Mouse (Mus musculus): ENCODE data around the gene Drd4.
A peak's percentile ranks its signal among the peaks of the same experiment; 100 is the strongest.
"Not testable (repeated sequence)": the region's sequence is repeated elsewhere in the genome, so short reads cannot be mapped to it uniquely, and the experiment has no call there.

The Drd4 gene

GRCm38 (mm10) chr7:141291921-141292582 lies at the start of gene Drd4:
TSS of gene Drd4 (plus strand) at chr7:141292006.
- peak; percentile 65 for DNase-seq (ENCODE audit: low spot score)

GRCm38 (mm10) chr7:141250486-141250885 lies 41.3 kb upstream of the Drd4 start:
- DNase-seq (ENCODE audit: low spot score) = not testable (repeated sequence)

DNA sequence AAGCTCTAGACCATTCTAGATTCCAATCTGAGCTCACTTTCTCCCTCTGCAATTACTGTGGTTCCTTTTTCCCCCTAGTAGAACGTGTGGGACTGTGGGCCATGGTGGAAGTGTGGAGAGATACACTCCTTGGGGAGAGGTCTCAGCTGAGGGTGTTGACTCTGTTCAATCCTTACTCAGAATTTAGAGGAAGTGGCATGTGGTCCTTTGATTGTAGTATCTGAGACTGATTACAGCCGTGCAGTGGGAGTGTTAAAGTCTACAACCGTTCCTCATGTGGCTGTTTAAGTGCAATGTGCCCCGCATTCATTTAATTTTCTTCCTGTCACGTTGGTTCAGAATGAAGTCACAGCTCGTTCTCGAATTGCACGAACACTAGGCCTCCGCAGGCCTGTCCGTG lies 35.6 kb upstream of the Drd4 start:
- no peak for DNase-seq (ENCODE audit: low spot score)

DNA sequence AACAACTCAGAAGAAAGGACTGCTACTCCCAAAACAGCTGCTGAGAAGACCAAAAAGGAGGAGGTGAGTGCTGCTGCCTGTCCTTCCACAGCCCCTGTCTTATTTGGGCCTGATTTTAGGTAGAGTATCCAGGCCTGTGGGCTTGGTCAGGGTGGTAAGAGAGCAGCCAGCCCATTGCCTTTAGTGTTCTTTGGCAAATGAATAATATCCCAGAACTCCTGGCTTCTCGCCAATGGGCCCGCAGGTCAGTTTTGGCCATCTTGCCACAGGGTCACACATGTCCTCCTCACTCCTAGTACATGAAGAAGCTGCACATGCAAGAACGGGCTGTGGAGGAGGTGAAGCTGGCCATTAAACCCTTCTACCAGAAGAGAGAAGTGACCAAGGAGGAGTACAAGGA lies 30.3 kb upstream of the Drd4 start:
- DNase-seq (ENCODE audit: low spot score) = no peak

DNA sequence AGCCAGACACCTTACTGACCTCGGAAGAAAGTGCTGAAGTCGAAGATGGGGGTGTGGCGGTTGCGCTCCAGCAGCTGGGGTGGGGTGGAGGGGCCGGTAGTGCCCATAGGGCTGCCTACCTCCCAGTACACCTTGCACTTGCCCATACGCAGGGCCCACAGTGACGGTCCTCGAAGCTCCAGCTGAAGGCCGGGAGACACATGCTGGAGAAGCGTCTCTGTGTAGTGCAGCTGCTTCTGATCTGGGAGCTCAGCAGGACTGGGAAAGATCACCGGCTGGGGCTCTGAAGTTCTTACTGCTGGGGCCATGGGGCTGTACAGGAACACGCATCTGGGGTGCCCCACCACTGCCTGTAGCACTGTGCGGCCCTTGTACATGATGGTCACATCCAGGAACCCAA lies 28.2 kb upstream of the Drd4 start:
- DNase-seq (ENCODE audit: low spot score) = no peak

GRCm38 (mm10) chr7:141264041-141264700 lies 27.6 kb upstream of the Drd4 start:
- DNase-seq (ENCODE audit: low spot score) = no peak

DNA sequence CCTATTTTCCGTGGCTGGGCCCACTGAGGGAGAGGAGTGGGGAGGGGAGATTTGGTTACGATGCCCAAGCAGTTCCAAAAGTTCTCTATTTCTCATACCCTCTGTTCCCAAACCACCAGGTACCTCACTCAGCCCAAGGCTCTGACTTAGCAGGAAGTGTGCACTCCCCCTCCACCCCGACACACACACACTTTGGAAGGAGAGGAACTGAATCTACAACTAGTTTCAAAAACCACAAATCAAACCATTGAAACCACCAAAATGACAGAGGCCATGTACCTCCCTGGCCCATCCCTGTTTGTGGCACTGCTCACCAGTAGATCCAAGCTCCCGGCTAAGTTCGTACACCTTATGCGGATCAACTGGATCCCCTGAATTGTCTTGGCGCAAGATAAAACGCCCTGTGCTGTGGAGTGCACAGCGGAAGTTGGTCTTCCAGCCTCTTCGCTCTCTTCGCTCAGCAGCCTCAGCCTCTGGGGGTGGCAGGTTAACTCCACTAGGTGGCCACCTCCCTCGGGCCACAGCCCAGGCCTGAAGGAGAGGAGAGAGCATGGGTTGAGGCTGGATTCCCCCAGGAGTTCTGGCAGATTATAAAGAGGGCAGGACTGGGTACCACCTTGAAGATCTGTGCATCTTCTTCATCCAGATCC lies 26.9 kb upstream of the Drd4 start:
- peak; percentile 50 for DNase-seq (ENCODE audit: low spot score)

GRCm38 (mm10) chr7:141265411-141265738 lies 26.4 kb upstream of the Drd4 start:
- no peak for DNase-seq (ENCODE audit: low spot score)

- peak; percentile 40 for DNase-seq (ENCODE audit: low spot score)
Observed at GRCm38 (mm10) chr7:141265739-141266561, 25.9 kb upstream of the Drd4 start, which contains the start of gene Irf7. TSS of gene Irf7 (minus strand) at chr7:141266481.

GRCm38 (mm10) chr7:141268466-141269272 lies 23.1 kb upstream of the Drd4 start:
- no peak for DNase-seq (ENCODE audit: low spot score)

DNA sequence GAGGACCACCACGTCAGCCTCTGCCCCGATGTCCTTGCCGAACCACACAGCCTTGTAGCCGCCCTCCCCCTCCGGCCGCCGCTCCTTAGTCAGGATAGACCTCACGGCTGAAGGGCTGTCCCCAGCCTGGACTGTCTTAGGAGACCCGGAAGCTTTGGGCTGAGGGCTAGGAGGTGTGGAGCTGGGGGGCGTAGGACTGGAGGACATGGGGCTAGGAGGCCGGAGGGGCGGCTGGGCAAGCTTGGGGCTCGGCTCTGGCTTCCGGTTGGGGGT lies 22.6 kb upstream of the Drd4 start:
- DNase-seq (ENCODE audit: low spot score) = no peak

- no peak for DNase-seq (ENCODE audit: low spot score)
Observed at GRCm38 (mm10) chr7:141270631-141271030, 21.2 kb upstream of the Drd4 start.

GRCm38 (mm10) chr7:141275356-141275755 lies 16.4 kb upstream of the Drd4 start:
- no peak for DNase-seq (ENCODE audit: low spot score)

DNA sequence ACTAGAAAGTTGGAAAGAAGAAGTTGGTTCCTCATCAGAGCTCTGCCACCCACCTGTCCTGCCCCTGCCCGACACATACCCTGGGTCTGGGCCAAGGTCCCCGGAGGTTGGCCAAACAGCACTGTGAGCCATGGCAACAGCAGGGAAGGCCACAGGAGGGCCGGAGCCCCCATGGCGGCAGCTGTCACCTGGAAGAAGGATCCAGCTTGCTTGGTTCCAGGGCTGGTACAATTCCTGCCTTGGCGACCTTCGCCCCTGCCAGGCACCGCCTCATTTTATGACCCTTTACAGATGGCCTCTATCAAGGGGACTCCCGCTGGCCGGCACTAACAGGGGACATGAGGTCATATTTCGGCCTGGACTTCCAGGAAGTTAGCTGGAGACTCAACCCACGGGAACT lies 15.3 kb upstream of the Drd4 start, which contains the start of gene Cdhr5:
Gene Cdhr5 (minus strand): TSS at position 241 of the 400 bp plus-strand sequence.
- DNase-seq (ENCODE audit: low spot score) = peak; percentile 24

- DNase-seq (ENCODE audit: low spot score) = no peak
Observed at GRCm38 (mm10) chr7:141277701-141278678, 13.8 kb upstream of the Drd4 start.

DNA sequence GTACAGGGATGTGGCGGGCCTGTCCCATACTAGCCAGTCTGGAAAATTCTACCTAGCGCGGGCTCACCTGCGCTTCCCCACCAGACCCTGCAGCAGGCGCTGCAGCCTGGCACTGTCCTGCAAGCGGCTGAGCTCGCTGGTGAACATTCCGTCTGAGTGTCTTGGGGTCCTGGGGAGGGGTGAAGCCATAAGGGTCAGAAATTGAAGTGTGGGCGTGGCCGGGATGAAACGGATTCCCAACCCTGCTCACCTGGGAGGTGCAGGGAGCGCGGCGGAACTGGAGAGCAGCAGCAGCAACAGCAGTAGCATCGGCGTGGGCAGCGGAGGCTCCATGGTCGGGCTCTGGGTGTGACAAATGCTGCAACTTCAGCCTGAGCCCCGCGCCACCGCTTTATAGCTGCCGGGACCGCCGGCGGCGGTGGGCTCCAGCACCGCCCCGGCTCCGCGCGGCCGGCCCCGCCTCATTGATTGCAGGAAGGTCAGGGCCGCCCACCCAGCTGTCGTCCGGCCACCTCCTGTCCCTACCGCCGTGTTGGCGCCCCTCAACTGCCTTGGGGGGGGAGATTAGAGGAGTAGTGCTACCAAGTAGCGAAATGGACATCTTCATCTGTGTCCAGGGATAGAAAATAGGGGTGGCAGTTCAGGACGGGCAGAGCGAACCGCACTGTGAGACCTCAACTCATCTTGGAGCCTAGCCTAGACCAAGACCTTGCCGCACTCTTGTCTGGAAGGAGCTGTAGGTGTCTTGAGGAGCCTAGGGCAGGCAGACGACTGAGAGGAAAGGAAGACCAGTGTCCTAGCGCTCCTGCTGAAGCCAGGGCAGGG lies 12.8 kb upstream of the Drd4 start, which contains the start of gene Sct:
Gene Sct (minus strand): TSS at position 368 of the 825 bp plus-strand sequence.
- peak; percentile 74 for DNase-seq (ENCODE audit: low spot score)

GRCm38 (mm10) chr7:141281442-141281841 lies 10.4 kb upstream of the Drd4 start:
- no peak for DNase-seq (ENCODE audit: low spot score)

GRCm38 (mm10) chr7:141282756-141283155 lies 9.1 kb upstream of the Drd4 start:
- no peak for DNase-seq (ENCODE audit: low spot score)

DNA sequence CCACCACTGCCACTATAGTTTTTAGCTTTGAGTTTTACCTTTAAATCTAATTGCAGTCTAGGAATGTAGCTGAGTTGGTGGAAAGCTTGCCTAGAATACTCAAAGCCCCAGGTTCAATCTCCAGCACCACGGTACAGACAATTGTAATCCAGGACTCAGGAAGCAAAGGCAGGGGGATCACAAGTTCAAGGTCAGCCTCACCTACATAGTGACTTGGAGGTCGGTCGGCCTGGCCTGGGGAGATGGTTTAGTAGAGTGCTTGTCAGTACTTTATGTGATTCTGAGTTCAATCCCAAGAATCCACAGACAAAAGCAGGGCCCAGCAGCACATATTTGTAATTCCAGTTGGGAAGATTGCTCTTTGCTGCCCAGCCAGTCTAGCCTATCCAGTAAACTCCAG lies 3.8 kb upstream of the Drd4 start:
- no peak for DNase-seq (ENCODE audit: low spot score)
